Mouse (Mus musculus) naive thymus-derived CD4-positive, alpha-beta T cell, adult 5 months (primary cell): Measurements from ENCODE around the gene 4930535I16Rik. TPM values are rescaled to one million over a fixed set of nuclear protein-coding genes. Genes with fewer than 3 reads are reported as not detected.

ENCODE experiments used
- polyA plus RNA-seq: library from polyadenylated mRNA; unstranded; fragments of 100-300 nt; shearing (Covaris generic); gene quantifications from one replicate; pipeline ENCODE4 v1.2.1, GENCODE M21; 2017

Gene 4930535I16Rik
- polyA plus RNA-seq: not detected

GRCm38 (mm10) chr4:123917548-123918140, at the start of gene 4930535I16Rik:
Gene 4930535I16Rik, minus strand, starts transcription at chr4:123918022.

GRCm38 (mm10) chr4:123916748-123917547, 874 bp downstream of the 4930535I16Rik start, which contains the start of gene Rragc:
Gene Rragc, plus strand, starts transcription at chr4:123917446.

GRCm38 (mm10) chr4:123904333-123905125, 13.3 kb downstream of the 4930535I16Rik start, which contains the start of gene Mycbp:
Gene Mycbp, plus strand, starts transcription at chr4:123904832.

Other genes starting within 250 kb of the 4930535I16Rik start
- gene Macf1, start 233.7 kb downstream of the 4930535I16Rik start, polyA plus RNA-seq: 183 TPM
- gene Ndufs5, start 199.8 kb downstream of the 4930535I16Rik start, polyA plus RNA-seq: 54.9 TPM
- 122 TPM for gene Akirin1, start 167.7 kb downstream of the 4930535I16Rik start, polyA plus RNA-seq
- not detected for gene Rhbdl2, start 130.1 kb downstream of the 4930535I16Rik start, polyA plus RNA-seq
- gene 4933427I04Rik, start 58.3 kb downstream of the 4930535I16Rik start, polyA plus RNA-seq: not detected
- 16.5 TPM for gene Mycbp, start 13.2 kb downstream of the 4930535I16Rik start, polyA plus RNA-seq
- 61.5 TPM for gene Rragc, start 576 bp downstream of the 4930535I16Rik start, polyA plus RNA-seq